Mouse (Mus musculus) stomach, postnatal 0 days (tissue): ENCODE results near the gene Lrig2.

Source experiments
- CTCF ChIP-seq: IDR thresholded peaks from 2 replicates; pipeline ENCODE4 v1.5.1; 2016; ENCODE audit warnings: antibody characterized with exemption, low read depth, mild to moderate bottlenecking, moderate library complexity
- EP300 ChIP-seq: optimal IDR thresholded peaks from 2 replicates; pipeline ENCODE3; 2016; ENCODE audit warnings: antibody characterized with exemption

- TF ChIP-seq CTCF (no peak), EP300 (no peak)
These were observed 818 bp downstream of the Lrig2 start for GRCm38 (mm10) chr3:104510771-104511429.
